Mouse (Mus musculus): ENCODE data around the gene Gm5938. TPM values are rescaled to one million over a fixed set of nuclear protein-coding genes. Genes with fewer than 3 reads are reported as not detected.

Gene Gm5938
- total RNA-seq (2021), result not detected

GRCm38 (mm10) chrX:78125167-78125566, at the start of gene Gm5938:
TSS of gene Gm5938 (plus strand) at chrX:78125467.
- DNase-seq (ENCODE audit: low spot score), result no peak
- intact Hi-C loops (cut with DNase I), result no loop called here

- intact Hi-C loops (cut with DNase I), result no loop called here
- no peak for DNase-seq (ENCODE audit: low spot score)
Observed at GRCm38 (mm10) chrX:78091274-78091673, 34.0 kb upstream of the Gm5938 start, which contains the start of gene Obp1a. TSS of gene Obp1a (minus strand) at chrX:78091374.

Other genes with a start within 250 kb of the Gm5938 start
- not detected for gene 5430402E10Rik, start 200.4 kb upstream of the Gm5938 start, total RNA-seq (2021)
- not detected for gene Obp1a, start 34.1 kb upstream of the Gm5938 start, total RNA-seq (2021)
- not detected for gene Obp1b, start 61.3 kb downstream of the Gm5938 start, total RNA-seq (2021)
- gene Gm14743, start 120.5 kb downstream of the Gm5938 start, total RNA-seq (2021), result not detected
- gene 4930480E11Rik, start 244.2 kb downstream of the Gm5938 start, total RNA-seq (2021), result not detected

All from heart, postnatal 25 days (tissue).